Mouse (Mus musculus) testis, adult 2 months (tissue): ENCODE results near the gene Hecw1. TPM values are rescaled to one million over a fixed set of nuclear protein-coding genes. Genes with fewer than 3 reads are reported as not detected.

Experiments
- H3K27ac ChIP-seq: fragments of 200-500 bp; 2 replicates; pipeline ENCODE4 v1.5.1; 2012; ENCODE audit warnings: low read depth, low read length; ENCODE audit not compliant: control insufficient read depth, insufficient read depth
- H3K27me3 ChIP-seq: fragments of 200-500 bp; 2 replicates; pipeline ENCODE4 v1.6.1; 2012; ENCODE audit warnings: mild to moderate bottlenecking, low read length, moderate library complexity; ENCODE audit not compliant: control insufficient read depth, insufficient read depth
- H3K36me3 ChIP-seq: fragments of 200-500 bp; 2 replicates; pipeline ENCODE4 v1.6.1; 2012; ENCODE audit warnings: mild to moderate bottlenecking, low read length; ENCODE audit not compliant: control insufficient read depth, insufficient read depth
- H3K4me1 ChIP-seq: fragments of 200-500 bp; 2 replicates; pipeline ENCODE4 v1.6.1; 2012; ENCODE audit warnings: low read length; ENCODE audit not compliant: control insufficient read depth, insufficient read depth
- H3K4me3 ChIP-seq: fragments of 200-500 bp; 2 replicates; pipeline ENCODE4 v1.5.1; 2012; ENCODE audit warnings: low read depth, mild to moderate bottlenecking, low read length, moderate library complexity, mixed read lengths; ENCODE audit not compliant: control insufficient read depth
- CTCF ChIP-seq: fragments of 200-500 bp; IDR thresholded peaks from 2 replicates; pipeline ENCODE4 v1.5.1; 2012; ENCODE audit warnings: low read depth, mild to moderate bottlenecking, inconsistent platforms, low read length, moderate library complexity; ENCODE audit not compliant: control insufficient read depth, insufficient read depth, insufficient replicate concordance
- POLR2A ChIP-seq: fragments of 200-500 bp; IDR thresholded peaks from 2 replicates; pipeline ENCODE4 v1.6.1; 2012; ENCODE audit warnings: low read depth, mild to moderate bottlenecking, inconsistent platforms, low read length, moderate library complexity; ENCODE audit not compliant: control insufficient read depth
- polyA plus RNA-seq: library from polyadenylated mRNA; depleted of rRNA; stranded (reverse); fragments of >200 nt; gene quantifications from 2 replicates; pipeline ENCODE4 v1.2.3, GENCODE M21; 2012

The Hecw1 gene
- polyA plus RNA-seq, 1 experiment = 10.1 TPM

- TF ChIP-seq CTCF (no peak), POLR2A (no peak)
- no peak overlapping the region for H3K27ac ChIP-seq
- H3K36me3 ChIP-seq = no peaks in the 10 kb centered on the region
- no peaks in the 10 kb centered on the region for H3K4me1 ChIP-seq
- no peak overlapping the region for H3K4me3 ChIP-seq
- no peaks in the 10 kb centered on the region for H3K27me3 ChIP-seq
Observed at GRCm38 (mm10) chr13:14515106-14515505, 7.9 kb downstream of the Hecw1 start.

- H3K27ac ChIP-seq = no peak overlapping the region
- H3K4me1 ChIP-seq = no peaks in the 10 kb centered on the region
- TF ChIP-seq CTCF (no peak), POLR2A (no peak)
- no peak overlapping the region for H3K4me3 ChIP-seq
- H3K27me3 ChIP-seq = no peaks in the 10 kb centered on the region
- H3K36me3 ChIP-seq = no peaks in the 10 kb centered on the region
Observed at GRCm38 (mm10) chr13:14513934-14514333, 9.1 kb downstream of the Hecw1 start.

- H3K36me3 ChIP-seq = no peaks in the 10 kb centered on the region
- no peaks in the 10 kb centered on the region for H3K27me3 ChIP-seq
- H3K27ac ChIP-seq = no peak overlapping the region
- H3K4me1 ChIP-seq = no peaks in the 10 kb centered on the region
- no peak overlapping the region for H3K4me3 ChIP-seq
- TF ChIP-seq CTCF (no peak), POLR2A (no peak)
Observed at GRCm38 (mm10) chr13:14506765-14507164, 16.3 kb downstream of the Hecw1 start.

GRCm38 (mm10) chr13:14500251-14500650, 22.8 kb downstream of the Hecw1 start:
- TF ChIP-seq POLR2A (no peak), CTCF (no peak)
- Histone ChIP-seq H3K4me3 (no peak overlapping the region), H3K36me3 (no peaks in the 10 kb centered on the region), H3K4me1 (no peaks in the 10 kb centered on the region), H3K27ac (no peak overlapping the region), H3K27me3 (no peaks in the 10 kb centered on the region)

DNA sequence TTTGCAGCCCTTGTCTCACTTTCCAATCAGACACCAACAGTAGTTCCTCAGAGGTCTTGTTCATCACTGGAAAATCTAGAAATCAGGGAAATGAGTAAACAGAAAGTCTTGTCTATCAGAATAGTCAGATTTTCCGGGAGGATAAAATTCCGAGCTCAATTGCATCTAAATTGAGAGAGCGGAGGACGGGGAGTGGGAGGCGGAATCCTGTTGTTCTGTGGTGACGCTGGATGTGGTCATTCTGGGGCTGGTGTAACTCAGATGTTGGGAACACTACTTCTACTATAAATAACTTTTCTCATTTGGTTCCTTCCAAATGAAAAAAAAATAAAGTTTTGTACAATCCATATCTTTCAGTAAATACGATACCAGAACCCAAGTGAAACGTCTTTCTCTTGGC, 24.2 kb downstream of the Hecw1 start:
- no peaks in the 10 kb centered on the region for H3K4me1 ChIP-seq
- no peaks in the 10 kb centered on the region for H3K27me3 ChIP-seq
- H3K36me3 ChIP-seq = no peaks in the 10 kb centered on the region
- no peak overlapping the region for H3K4me3 ChIP-seq
- no peak overlapping the region for H3K27ac ChIP-seq
- TF ChIP-seq CTCF (no peak), POLR2A (no peak)

DNA sequence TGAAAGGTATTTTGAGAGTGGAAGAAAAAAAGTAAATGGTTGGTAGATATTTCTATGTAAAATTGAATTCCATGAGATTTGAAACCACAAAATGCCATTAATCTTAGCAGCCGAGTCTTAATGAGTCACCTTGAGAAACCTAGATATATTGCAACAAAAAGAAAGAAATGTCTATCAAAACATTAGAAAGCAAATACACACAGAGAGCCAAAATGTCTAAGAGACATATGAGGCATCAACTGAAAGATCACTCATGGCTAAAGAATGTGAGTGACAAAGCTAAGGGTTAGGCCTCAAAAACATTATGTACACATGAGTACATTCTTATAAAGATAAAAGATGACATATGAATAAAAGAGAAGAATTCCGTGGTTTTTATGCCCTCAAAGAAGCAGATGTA, 26.1 kb downstream of the Hecw1 start:
- H3K27ac ChIP-seq = no peak overlapping the region
- TF ChIP-seq POLR2A (no peak), CTCF (no peak)
- H3K27me3 ChIP-seq = no peaks in the 10 kb centered on the region

DNA sequence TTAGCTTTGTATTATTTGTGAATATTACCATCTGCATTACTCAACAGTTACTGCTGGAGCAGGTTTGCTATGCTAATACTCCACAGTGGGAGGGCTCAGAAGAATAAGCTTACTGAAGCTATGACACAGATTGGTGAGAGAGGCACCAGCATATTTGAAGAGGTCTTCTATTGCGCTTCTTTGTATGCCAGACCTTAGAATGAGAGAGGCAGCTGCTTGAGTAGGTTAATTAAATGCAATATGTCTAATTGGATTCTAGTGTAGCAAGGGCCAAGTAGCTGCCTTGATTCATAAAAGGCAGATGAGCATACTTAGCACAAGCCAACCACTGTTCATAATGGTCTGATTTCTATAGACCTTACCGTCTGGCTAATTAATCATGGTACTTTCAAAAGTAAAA, 35.2 kb downstream of the Hecw1 start:
- TF ChIP-seq CTCF (no peak), POLR2A (no peak)
- no peak overlapping the region for H3K27ac ChIP-seq
- H3K36me3 ChIP-seq = no peaks in the 10 kb centered on the region
- no peaks in the 10 kb centered on the region for H3K4me1 ChIP-seq
- no peak overlapping the region for H3K4me3 ChIP-seq
- no peaks in the 10 kb centered on the region for H3K27me3 ChIP-seq

More for the DNA sequence above, 26.1 kb downstream of the Hecw1 start:
- Histone ChIP-seq H3K4me3 (no peak overlapping the region), H3K36me3 (no peaks in the 10 kb centered on the region), H3K4me1 (no peaks in the 10 kb centered on the region)

DNA sequence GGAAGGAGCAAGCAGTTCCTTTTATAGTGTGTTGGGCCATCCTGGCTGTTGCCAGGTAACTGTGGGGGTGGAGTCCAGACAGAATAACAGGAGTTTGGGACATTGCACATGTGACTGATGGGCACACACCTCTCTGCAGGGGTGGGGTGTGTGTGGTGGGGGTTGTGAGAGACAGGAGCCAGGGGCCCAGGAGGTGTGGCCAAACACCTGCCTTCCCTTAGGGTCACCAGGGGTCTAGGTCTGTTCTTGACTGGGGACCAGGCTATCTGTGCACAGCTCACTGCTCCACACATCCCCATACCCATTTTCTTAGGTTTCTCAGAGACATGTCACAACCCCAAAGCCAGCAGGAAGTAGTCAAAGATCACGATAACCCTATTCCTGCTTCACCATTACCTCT, 51.9 kb downstream of the Hecw1 start:
- Histone ChIP-seq H3K4me1 (no peaks in the 10 kb centered on the region), H3K27ac (no peak overlapping the region), H3K4me3 (no peak overlapping the region), H3K27me3 (no peaks in the 10 kb centered on the region), H3K36me3 (no peaks in the 10 kb centered on the region)
- no peak for TF ChIP-seq POLR2A
- TF ChIP-seq CTCF = no peak
